Mouse (Mus musculus) monocyte, adult 2 months (primary cell): ENCODE measurements around the gene Clca3a2.
"Not testable (repeated sequence)": the region's sequence is repeated elsewhere in the genome, so short reads cannot be mapped to it uniquely, and the experiment has no call there.

Experiments
- DNase-seq, 2 experiments: peaks; one replicate each; pipeline ENCODE4 v3.0.0; 2022; ENCODE audit warnings: low spot score in 2 of 2, low read depth in 1 of 2

Clca3a2 gene

DNA sequence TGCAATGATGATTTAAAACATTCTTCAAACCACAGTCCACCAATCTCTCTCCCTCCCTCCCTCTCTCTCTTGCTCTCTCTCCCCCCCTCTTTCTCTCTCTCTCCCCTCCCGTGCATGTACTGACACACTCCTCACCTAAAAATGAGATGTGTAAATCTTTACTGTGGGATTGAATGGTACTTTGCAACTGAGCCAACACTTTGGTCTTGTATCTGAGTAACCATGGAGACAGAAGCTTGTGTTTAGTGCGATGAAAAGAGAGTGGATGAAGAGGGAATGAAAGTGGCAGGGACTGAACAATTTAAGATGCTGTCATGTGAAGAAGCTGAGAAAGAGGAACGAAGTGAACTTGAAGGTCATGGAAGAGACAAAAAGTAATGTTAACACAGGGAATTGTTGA is 71.6 kb downstream of the Clca3a2 start:
- DNase-seq = not testable (repeated sequence)
